Mouse (Mus musculus): ENCODE data around the gene Kdelr3.

Kdelr3 gene

DNA sequence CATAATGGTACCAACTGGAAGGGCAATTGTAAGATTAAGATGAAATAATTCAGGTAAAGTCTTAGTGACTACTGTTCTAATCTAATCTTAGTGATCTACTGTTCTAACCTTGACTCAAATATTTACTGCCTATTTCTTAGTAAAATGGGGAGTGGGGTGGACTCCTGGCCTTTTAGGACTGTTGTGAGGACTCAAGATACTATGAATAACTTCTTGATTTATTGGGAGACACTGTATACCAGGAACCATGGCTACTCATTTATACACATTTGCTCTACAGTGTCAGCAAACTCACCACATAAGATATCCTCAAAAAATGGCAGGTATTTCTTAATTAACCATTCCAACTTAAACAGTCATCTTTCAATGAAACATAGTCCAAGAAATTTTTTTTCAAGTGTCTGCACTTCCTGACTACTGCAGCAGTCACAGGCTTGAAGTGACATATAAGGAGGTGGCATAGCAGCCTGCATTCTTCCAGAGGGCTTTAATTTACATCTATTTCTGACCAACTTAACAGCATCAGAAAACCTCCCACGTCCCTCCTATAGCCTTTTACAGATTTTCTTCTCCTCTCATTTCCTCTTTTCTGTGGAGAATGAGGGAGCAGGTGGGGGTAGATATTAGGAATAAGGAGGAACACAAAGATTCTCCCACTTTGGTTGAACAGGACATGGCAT is 59.5 kb downstream of the Kdelr3 start:
- DNase-seq (ENCODE audit: low read depth): no peak

DNA sequence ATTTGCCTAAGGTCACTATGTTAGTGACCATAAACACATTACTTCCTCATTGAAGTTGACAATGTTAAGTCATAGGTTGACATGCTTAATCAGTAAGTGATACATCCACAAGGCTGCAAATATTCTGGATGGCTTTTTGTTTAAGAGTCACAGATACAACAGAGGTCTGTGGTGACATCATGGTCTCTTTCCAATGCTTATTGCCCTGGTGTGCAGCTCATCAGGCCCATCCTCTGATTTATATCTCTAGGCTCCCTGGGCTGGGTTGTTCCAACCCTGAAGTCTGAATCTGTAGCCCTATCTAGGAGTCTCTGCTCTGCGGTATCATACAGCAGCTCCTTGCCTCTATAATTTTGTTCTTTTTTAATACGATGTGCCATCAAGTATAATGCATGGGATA is 60.7 kb downstream of the Kdelr3 start:
- DNase-seq (ENCODE audit: low read depth): no peak
